Mouse (Mus musculus) c-Kit-positive CD71-positive TER-119-negative erythroid progenitor cells, embryonic 14.5 days (primary cell): Measurements from ENCODE around the gene Samd4.
"Not testable (repeated sequence)": the region's sequence is repeated elsewhere in the genome, so short reads cannot be mapped to it uniquely, and the experiment has no call there.

Experiments used
- DNase-seq: peaks from one replicate; pipeline ENCODE4 v3.0.0-alpha.2; 2013; ENCODE audit warnings: low read depth

Gene Samd4

GRCm38 (mm10) chr14:47107461-47107860, 224.8 kb downstream of the Samd4 start:
- no peak for DNase-seq

GRCm38 (mm10) chr14:47110391-47110790, 227.7 kb downstream of the Samd4 start:
- DNase-seq, result not testable (repeated sequence)

GRCm38 (mm10) chr14:47111341-47111740, 228.7 kb downstream of the Samd4 start:
- no peak for DNase-seq

GRCm38 (mm10) chr14:47115154-47115553, 232.5 kb downstream of the Samd4 start:
- DNase-seq, result no peak

- peak; percentile 46 for DNase-seq
Observed at GRCm38 (mm10) chr14:47116062-47116762, 233.6 kb downstream of the Samd4 start.

GRCm38 (mm10) chr14:47117522-47117921, 234.9 kb downstream of the Samd4 start:
- no peak for DNase-seq

GRCm38 (mm10) chr14:47127987-47128386, 245.3 kb downstream of the Samd4 start:
- DNase-seq, result no peak

- DNase-seq, result no peak
Observed at GRCm38 (mm10) chr14:47133948-47134347, 251.3 kb downstream of the Samd4 start.

- no peak for DNase-seq
Observed at GRCm38 (mm10) chr14:47136637-47137036, 254.0 kb downstream of the Samd4 start.

- DNase-seq, result no peak
Observed at GRCm38 (mm10) chr14:47138853-47139252, 256.2 kb downstream of the Samd4 start.

GRCm38 (mm10) chr14:47144326-47144725, 261.7 kb downstream of the Samd4 start:
- no peak for DNase-seq

- DNase-seq, result no peak
Observed at GRCm38 (mm10) chr14:47151306-47151705, 268.7 kb downstream of the Samd4 start.

- DNase-seq, result no peak
Observed at GRCm38 (mm10) chr14:47154303-47154702, 271.6 kb downstream of the Samd4 start.
